Mouse (Mus musculus) splenic B cell, adult 2 months (primary cell): Measurements from ENCODE around the gene Smarcd1.

Experiments
- DNase-seq: peaks from one replicate; pipeline ENCODE4 v3.0.0-alpha.2; 2011; ENCODE audit warnings: low read depth, low spot score
- H3K27me3 ChIP-seq: 2 replicates; pipeline ENCODE4 v1.6.1; 2012; ENCODE audit warnings: mild to moderate bottlenecking, low read length, moderate library complexity, mixed read lengths; ENCODE audit not compliant: control insufficient read depth, poor library complexity, insufficient read depth, severe bottlenecking
- H3K36me3 ChIP-seq: 2 replicates; pipeline ENCODE4 v1.6.1; 2012; ENCODE audit warnings: mild to moderate bottlenecking, low read length, moderate library complexity, mixed read lengths; ENCODE audit not compliant: control insufficient read depth, poor library complexity, insufficient read depth, severe bottlenecking

Gene Smarcd1

DNA sequence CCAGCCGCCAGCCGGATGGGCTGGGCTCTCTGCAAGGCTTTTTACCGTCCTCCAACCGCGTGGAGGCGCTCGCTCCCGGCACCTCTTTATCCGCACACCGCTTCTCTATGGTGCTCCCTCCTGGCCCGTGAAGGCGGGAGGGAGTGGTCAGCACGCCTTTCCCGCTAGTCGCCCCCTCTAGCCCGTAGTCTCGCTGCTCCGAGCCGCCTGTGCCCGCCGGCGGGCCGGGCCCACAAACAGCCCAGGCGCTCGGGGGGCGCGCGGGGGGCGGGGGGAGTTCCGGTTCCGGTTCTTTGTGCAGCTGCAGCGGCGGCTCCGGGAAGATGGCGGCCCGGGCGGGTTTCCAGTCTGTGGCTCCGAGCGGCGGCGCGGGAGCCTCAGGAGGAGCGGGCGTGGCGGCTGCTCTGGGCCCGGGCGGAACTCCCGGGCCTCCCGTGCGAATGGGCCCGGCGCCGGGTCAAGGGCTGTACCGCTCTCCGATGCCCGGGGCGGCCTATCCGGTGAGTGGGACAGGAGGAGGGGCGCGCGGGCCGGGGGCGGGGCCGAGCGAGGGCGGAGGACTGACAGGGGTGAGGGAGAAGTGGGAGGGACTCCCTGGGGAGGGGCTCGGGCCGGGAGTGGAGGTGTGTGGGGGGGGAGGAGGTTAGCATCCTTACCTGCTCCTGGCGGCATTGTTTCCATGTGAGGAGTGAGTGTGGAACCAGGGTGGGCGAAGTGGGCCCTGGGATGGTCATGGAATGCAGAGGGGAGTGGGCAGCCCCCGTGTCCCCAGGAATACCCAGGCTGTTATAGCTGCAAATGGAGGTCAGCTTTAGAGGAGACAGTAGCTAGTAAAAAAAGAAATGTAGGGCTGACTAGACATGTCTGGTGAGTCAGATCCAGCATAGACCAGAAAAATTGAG lies at the start of gene Smarcd1:
Smarcd1 (plus strand) TSS at position 131 of the 902 bp plus-strand sequence.
- no peaks in the 10 kb centered on the region for H3K27me3 ChIP-seq
- peak; percentile 93 for DNase-seq

DNA sequence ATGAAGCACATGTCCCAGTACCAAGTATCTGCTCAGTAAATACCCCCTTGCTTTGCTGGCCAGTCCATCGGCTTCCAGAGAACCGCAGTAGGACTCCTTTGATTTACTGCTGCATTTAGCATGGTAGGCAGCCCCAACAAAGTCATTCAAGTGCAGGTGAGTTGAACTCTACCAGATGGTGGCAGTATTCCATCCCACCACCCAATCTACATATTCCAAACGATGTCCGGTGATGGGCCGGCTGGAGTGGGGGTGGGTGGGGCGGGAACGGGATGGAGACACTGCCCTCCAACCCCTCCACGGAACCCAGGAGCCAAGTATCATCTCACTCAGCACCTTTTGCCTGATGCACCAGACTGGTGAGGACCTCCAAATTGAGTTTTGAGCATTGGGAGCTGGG lies 48.6 kb upstream of the Smarcd1 start:
- Histone ChIP-seq H3K27me3 (no peaks in the 10 kb centered on the region), H3K36me3 (no peaks in the 10 kb centered on the region)
- DNase-seq, result peak; percentile 47

More for the DNA sequence above, at the start of gene Smarcd1:
- no peaks in the 10 kb centered on the region for H3K36me3 ChIP-seq

GRCm38 (mm10) chr15:99653876-99654275 lies 48.1 kb upstream of the Smarcd1 start:
- Histone ChIP-seq H3K36me3 (no peaks in the 10 kb centered on the region), H3K27me3 (no peaks in the 10 kb centered on the region)
- no peak for DNase-seq

DNA sequence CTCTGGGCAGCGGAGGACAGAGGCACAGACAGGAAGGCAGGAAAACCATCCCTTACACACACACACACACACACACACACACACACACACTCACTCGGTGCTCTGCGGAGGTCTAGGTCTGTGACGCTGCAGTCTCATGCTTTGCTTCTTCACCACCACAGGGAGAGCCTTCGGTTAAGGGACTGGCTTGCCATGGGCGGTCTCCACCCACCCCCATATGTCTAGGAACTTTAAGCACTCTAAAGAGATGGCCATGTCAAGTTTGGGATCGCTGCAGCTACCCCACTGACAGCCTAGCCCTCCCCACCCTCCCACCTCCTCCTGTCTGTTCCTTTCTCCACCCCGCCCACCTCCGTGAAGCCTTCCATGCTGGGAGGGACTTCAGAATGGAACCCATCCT lies 46.0 kb upstream of the Smarcd1 start:
- Histone ChIP-seq H3K36me3 (no peaks in the 10 kb centered on the region), H3K27me3 (no peaks in the 10 kb centered on the region)
- DNase-seq, result no peak

DNA sequence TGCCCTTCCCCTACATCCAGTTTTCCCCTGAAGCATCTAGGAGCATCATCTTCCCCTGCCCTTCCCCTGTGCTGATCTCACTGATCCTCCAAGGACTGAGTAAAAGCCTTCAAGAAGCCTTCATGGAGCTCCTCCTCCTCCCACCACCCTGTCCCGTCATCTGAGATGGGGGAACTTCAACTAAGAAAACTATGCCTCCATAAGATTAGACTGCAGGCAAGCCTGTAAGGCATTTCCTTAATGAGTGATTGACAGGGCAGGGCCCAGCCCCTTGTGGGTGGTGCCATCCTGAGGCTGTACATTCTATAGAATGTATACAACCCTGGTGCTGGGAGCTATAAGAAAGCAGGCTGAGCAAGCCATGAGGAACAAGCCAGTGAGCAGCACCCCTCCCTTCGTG lies 43.5 kb upstream of the Smarcd1 start:
- no peak for DNase-seq
- H3K27me3 ChIP-seq, result no peaks in the 10 kb centered on the region
- no peaks in the 10 kb centered on the region for H3K36me3 ChIP-seq

DNA sequence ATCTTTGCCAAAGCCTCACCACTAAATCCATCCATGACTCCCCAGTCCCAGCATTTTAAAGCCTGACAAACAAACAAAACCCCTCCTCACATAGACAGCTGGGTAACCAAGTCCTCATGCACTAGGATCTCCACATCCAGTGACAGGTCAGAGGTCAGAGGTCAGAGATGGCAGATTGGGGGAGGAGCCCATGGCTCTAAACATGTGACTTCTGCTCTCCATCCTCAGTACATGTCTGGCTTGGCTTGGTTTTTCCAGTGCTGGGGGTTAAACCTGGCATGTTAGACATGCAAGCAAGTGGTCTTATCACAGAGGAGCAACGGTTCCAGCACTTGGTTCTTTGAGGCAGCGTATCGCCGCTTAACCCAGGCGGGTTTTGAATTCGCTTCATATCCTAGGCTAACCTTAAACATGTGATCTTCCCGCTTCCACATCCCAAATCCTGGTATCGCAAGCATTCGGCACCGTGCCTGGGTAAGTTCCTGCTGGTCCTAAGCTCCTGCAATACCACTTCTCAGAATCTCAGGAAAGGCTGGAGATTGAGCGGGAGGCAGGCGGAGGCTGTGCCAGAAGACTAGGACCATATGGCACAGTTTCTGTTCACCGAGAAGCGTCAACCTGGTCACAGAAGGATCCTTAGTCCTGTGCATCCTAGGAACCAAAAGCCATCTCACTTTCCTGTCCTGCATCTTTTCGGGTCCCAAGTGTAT lies 40.7 kb upstream of the Smarcd1 start:
- H3K36me3 ChIP-seq, result no peaks in the 10 kb centered on the region
- H3K27me3 ChIP-seq, result 0 out of 2 replicates have a peak, but pooled peaks cover 1% of the 10 kb centered on the region
- DNase-seq, result no peak

DNA sequence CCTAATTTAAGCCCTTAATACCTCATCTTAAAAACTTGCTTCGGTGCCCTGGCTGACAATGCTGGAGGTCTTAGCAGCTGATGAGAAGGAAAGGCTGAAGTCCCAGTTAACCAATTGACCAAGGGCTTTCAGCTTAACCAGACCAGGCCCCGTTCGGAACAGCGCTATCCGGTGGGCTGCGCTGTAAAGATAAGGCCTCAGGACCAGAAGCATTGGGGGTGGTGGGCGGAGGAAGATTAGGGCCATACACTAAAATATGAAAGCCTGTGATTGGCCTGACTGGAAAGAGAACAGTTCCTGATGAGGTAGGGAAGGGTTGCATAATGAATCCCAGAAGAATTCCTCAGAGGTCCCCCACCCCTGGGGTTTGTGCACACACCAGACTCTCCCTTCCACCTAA lies 39.6 kb upstream of the Smarcd1 start:
- 0 out of 2 replicates have a peak, but pooled peaks cover 1% of the 10 kb centered on the region for H3K27me3 ChIP-seq
- H3K36me3 ChIP-seq, result no peaks in the 10 kb centered on the region
- DNase-seq, result no peak

DNA sequence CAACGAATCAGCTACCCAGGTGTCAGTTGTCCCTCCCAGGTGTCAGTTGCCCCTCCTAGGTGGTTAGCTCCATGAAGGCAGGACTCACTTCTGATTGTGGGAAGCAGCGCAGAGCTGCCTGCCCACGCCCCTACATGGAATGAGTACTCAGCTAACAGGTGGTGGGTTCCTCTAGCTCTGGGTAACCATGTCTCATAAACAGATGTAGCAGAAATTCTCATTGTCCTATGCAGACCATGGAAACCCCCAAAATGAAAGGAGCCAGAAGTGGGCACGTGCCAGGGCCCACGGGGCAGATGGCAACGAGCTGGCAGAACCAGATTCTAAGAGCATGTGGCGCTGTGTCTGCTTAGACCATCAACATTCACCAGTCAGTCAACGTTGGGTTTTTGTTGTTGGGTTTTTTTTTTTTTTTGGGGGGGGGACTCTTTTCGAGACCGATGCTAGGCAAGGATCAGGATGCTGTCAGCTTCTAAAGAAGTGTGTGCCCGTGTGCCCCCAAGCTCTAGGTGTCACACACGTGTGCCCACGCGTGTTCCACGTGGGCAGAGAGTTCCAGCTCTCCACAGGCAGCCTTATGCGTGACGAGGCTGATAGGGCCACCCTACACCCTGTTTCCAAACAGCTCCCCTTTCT lies 37.8 kb upstream of the Smarcd1 start:
- no peak for DNase-seq
- 0 out of 2 replicates have a peak, but pooled peaks cover 1% of the 10 kb centered on the region for H3K27me3 ChIP-seq
- no peaks in the 10 kb centered on the region for H3K36me3 ChIP-seq

- H3K27me3 ChIP-seq, result 0 out of 2 replicates have a peak, but pooled peaks cover 1% of the 10 kb centered on the region
- no peaks in the 10 kb centered on the region for H3K36me3 ChIP-seq
- no peak for DNase-seq
Observed at GRCm38 (mm10) chr15:99664600-99665451, 37.1 kb upstream of the Smarcd1 start.

DNA sequence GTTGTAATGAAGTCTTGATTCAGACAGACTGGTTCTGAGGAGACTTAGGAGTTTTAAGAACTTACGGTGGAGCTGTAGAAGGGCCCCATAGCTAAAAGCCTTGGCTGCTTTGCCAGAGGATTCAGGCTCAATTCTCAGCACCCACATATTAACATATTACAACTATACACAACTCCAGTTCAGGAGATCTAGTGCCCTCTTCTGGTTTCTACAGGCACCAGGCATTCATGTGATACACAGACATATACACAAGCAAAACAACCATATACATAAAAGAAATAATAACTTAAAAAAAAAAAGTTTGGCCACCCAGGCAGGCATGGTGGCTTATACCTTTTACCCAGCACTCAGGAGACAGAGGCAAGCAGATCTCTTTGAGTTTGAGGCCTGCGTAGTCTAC lies 34.4 kb upstream of the Smarcd1 start:
- H3K27me3 ChIP-seq, result 0 out of 2 replicates have a peak, but pooled peaks cover 1% of the 10 kb centered on the region
- H3K36me3 ChIP-seq, result no peaks in the 10 kb centered on the region
- no peak for DNase-seq

DNA sequence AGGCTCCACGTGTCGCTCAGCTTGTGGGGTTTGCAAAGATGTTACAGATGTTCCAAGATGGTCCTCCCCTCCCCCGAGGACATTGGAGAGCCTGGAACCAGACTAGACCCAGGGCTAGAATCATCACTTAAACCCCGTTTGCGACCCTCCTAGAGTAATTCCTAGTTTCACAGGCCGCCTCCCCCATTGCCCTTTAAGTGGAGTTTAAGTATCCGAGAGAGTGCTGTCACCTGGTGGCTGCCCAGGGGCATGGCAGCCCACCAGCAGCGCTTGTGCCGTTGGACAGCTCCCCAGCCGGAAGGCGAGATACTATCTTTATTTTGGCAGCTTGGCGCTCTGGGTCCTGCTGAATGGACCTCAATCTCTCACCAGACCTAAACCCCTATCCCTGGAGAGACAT lies 33.0 kb upstream of the Smarcd1 start:
- H3K27me3 ChIP-seq, result 0 out of 2 replicates have a peak, but pooled peaks cover 1% of the 10 kb centered on the region
- peak; percentile 72 for DNase-seq
- H3K36me3 ChIP-seq, result no peaks in the 10 kb centered on the region

- 0 out of 2 replicates have a peak, but pooled peaks cover 1% of the 10 kb centered on the region for H3K27me3 ChIP-seq
- H3K36me3 ChIP-seq, result no peaks in the 10 kb centered on the region
- DNase-seq, result no peak
Observed at GRCm38 (mm10) chr15:99669392-99669791, 32.5 kb upstream of the Smarcd1 start.

GRCm38 (mm10) chr15:99670154-99670821 lies 31.6 kb upstream of the Smarcd1 start, which contains the start of gene Asic1:
Gene Asic1 (plus strand): TSS chr15:99670368.
- peak; percentile 29 for DNase-seq
- Histone ChIP-seq H3K27me3 (no peaks in the 10 kb centered on the region; the same call in 1 of the 2 replicates), H3K36me3 (no peaks in the 10 kb centered on the region)
